Mouse (Mus musculus) kidney, adult 18-20 months (tissue): ENCODE measurements around the gene Rab9.

Source experiments
- DNase-seq: peaks from one replicate; pipeline ENCODE4 v3.0.0; 2021

The Rab9 gene

GRCm38 (mm10) chrX:166479365-166479983 lies at the start of gene Rab9:
TSS of gene Rab9 (minus strand) at chrX:166479867.
- DNase-seq, result peak; percentile 92

GRCm38 (mm10) chrX:166528126-166528525 lies 48.5 kb upstream of the Rab9 start:
- no peak for DNase-seq

- no peak for DNase-seq
These were observed 46.1 kb upstream of the Rab9 start for GRCm38 (mm10) chrX:166525637-166526315.

GRCm38 (mm10) chrX:166520782-166521181 lies 41.1 kb upstream of the Rab9 start:
- no peak for DNase-seq

GRCm38 (mm10) chrX:166518345-166518744 lies 38.7 kb upstream of the Rab9 start, which contains the start of gene Tceanc:
TSS of gene Tceanc (minus strand) at chrX:166518567.
- DNase-seq, result no peak

- no peak for DNase-seq
These were observed 37.0 kb upstream of the Rab9 start for GRCm38 (mm10) chrX:166516631-166517030.

- no peak for DNase-seq
These were observed 36.3 kb upstream of the Rab9 start for GRCm38 (mm10) chrX:166515923-166516322.

- DNase-seq, result peak; percentile 20
These were observed 34.4 kb upstream of the Rab9 start for GRCm38 (mm10) chrX:166514035-166514434.

- no peak for DNase-seq
These were observed 32.4 kb upstream of the Rab9 start for GRCm38 (mm10) chrX:166512071-166512470.

GRCm38 (mm10) chrX:166511107-166511506 lies 31.4 kb upstream of the Rab9 start:
- DNase-seq, result no peak

- peak; percentile 91 for DNase-seq
These were observed 30.4 kb upstream of the Rab9 start for GRCm38 (mm10) chrX:166509761-166510738.

- no peak for DNase-seq
These were observed 24.8 kb upstream of the Rab9 start for GRCm38 (mm10) chrX:166504421-166504820.

- DNase-seq, result no peak
These were observed 20.0 kb upstream of the Rab9 start for GRCm38 (mm10) chrX:166499496-166500190.

- DNase-seq, result no peak
These were observed 18.1 kb upstream of the Rab9 start for GRCm38 (mm10) chrX:166497771-166498170.

- DNase-seq, result no peak
These were observed 15.4 kb upstream of the Rab9 start for GRCm38 (mm10) chrX:166495052-166495451.

- peak; percentile 44 for DNase-seq
These were observed 869 bp downstream of the Rab9 start for GRCm38 (mm10) chrX:166478631-166479364.

- DNase-seq, result no peak
These were observed 2.3 kb downstream of the Rab9 start for GRCm38 (mm10) chrX:166477393-166477792.

- no peak for DNase-seq
These were observed 7.1 kb downstream of the Rab9 start for GRCm38 (mm10) chrX:166472612-166473011.

- no peak for DNase-seq
These were observed 11.3 kb downstream of the Rab9 start for GRCm38 (mm10) chrX:166468321-166468720.

- DNase-seq, result no peak
These were observed 24.1 kb downstream of the Rab9 start for GRCm38 (mm10) chrX:166455525-166455924.

- DNase-seq, result no peak
These were observed 25.3 kb downstream of the Rab9 start for GRCm38 (mm10) chrX:166454331-166454730.

GRCm38 (mm10) chrX:166453532-166453931 lies 26.1 kb downstream of the Rab9 start:
- DNase-seq, result no peak
